Comparison of ENCODE assay signal across 8 mouse cellular contexts in the genomic region with DNA sequence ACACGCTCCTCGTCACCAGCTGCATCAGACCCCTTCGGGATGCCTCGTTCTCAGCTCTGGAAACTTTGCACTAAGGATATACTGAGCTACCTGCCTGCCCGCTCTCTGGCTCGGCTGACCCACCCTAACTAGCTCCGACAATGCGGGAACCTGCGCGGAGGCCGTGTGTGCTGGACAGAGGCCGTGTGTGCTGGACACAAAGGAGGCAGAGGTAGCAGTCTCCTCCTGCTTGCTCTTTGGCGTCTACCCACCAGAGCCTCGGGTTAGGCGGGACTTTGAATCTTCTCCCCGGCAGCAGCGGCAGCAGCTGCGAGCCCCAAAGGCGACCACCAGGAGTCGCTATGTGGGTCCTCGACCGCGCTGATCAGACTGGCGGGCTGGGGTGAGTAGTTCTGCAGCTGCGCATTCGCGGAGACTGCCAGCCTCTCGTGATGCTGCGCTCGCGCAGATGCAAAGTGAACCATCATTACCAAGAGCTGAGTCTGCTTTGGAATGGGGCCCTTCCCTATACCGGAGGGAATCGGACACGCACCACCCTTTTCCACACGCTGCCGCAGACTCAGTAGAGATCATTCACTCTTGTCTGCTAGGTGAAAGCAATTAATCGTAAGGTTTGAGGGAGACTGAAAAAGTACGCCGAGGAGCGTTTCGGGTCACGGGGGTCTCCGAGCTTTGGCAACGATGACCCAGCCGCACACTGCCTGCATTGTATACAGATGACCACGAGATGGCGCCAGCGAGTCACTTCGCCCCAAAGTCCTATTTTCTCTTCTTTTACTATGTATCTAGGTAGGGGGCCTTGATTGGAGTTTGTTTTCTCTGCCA. TPM values are rescaled to one million over a fixed set of nuclear protein-coding genes. Genes with fewer than 3 reads are reported as not detected.
DNase-seq lines count a peak whose midpoint lies in the region; ATAC-seq and TF ChIP-seq lines count a peak whose summit lies in the region.

No protein-coding gene starts in this region.

- H3ac ChIP-seq in C2C12 (ENCODE audit: control insufficient read depth, insufficient read length, low read depth): peak overlapping the region; percentile 55

- peak; percentile 96 for ATAC-seq in kidney, embryonic 14.5 days (ENCODE audit: low FRiP score, low TSS enrichment)
- ATAC-seq in limb, embryonic 15.5 days (ENCODE audit: insufficient number of reproducible peaks, low FRiP score, low TSS enrichment, low read depth): peak; percentile 94
- ATAC-seq in midbrain, postnatal 0 days (ENCODE audit: low FRiP score): peak; percentile 95

- under 1% methylated on average over 49 of the region's 49 CpGs for WGBS in heart, embryonic 10.5 days
- WGBS in kidney, embryonic 14.5 days: under 1% methylated on average over 49 of the region's 49 CpGs
- WGBS in limb, embryonic 15.5 days: under 1% methylated on average over 49 of the region's 49 CpGs
- WGBS in midbrain, postnatal 0 days: under 1% methylated on average over 49 of the region's 49 CpGs

- H3K79me2 ChIP-seq in C2C12 (ENCODE audit: control insufficient read depth, insufficient read depth): peaks cover 6% of the 10 kb centered on the region

- no peaks in the 10 kb centered on the region for H3K4me1 ChIP-seq in embryonic fibroblast, embryonic 13.5 days (ENCODE audit: control insufficient read depth, insufficient read depth, low read length)
- peaks cover 12% of the 10 kb centered on the region; the same call in 1 of the 2 replicates for H3K4me1 ChIP-seq in heart, embryonic 10.5 days
- 0 out of 2 replicates have a peak, but pooled peaks cover 3% of the 10 kb centered on the region for H3K4me1 ChIP-seq in kidney, embryonic 14.5 days (ENCODE audit: control insufficient read depth, insufficient read depth, low read length)
- H3K4me1 ChIP-seq in limb, embryonic 15.5 days: peaks cover 4% of the 10 kb centered on the region; the same call in 1 of the 2 replicates
- no peaks in the 10 kb centered on the region for H3K4me1 ChIP-seq in midbrain, postnatal 0 days (ENCODE audit: insufficient read depth, low read length)

- H3K79me3 ChIP-seq in C2C12 (ENCODE audit: low read depth): no peaks in the 10 kb centered on the region

- DNase-seq in brain, adult 2 months (ENCODE audit: low read depth, low spot score): peak; percentile 97
- DNase-seq in heart, embryonic 10.5 days (ENCODE audit: low spot score): peak; percentile 96
- peak; percentile 97 for DNase-seq in midbrain, postnatal 0 days (ENCODE audit: low spot score)
- DNase-seq in spleen, postnatal 14 days (ENCODE audit: low spot score in 2 of 2): peak; percentile 90 to 93

- TF ChIP-seq POLR2A in embryonic fibroblast, embryonic 13.5 days (IDR thresholded peaks at IDR 0.05; ENCODE audit: low read depth, low read length): peak; percentile 87

- H3K4me3 ChIP-seq in C2C12 (ENCODE audit: insufficient read depth, poor library complexity, severe bottlenecking): no peak overlapping the region
- peak overlapping the region; percentile 52 for H3K4me3 ChIP-seq in embryonic fibroblast, embryonic 13.5 days (ENCODE audit: insufficient read depth, low read length)
- peak overlapping the region; percentile 69 for H3K4me3 ChIP-seq in heart, embryonic 10.5 days
- H3K4me3 ChIP-seq in kidney, embryonic 14.5 days (ENCODE audit: low read length): peak overlapping the region; percentile 50
- H3K4me3 ChIP-seq in limb, embryonic 15.5 days: peak overlapping the region; percentile 56
- peak overlapping the region; percentile 39 for H3K4me3 ChIP-seq in midbrain, postnatal 0 days (ENCODE audit: low read depth, low read length)

- peak overlapping the region; percentile 78 for H3K4me2 ChIP-seq in kidney, embryonic 14.5 days (replicated peaks; ENCODE audit: low read depth, low read length)
- peak overlapping the region; percentile 85 for H3K4me2 ChIP-seq in limb, embryonic 15.5 days
- peak overlapping the region; percentile 60 for H3K4me2 ChIP-seq in midbrain, postnatal 0 days (ENCODE audit: low read depth, low read length, poor library complexity, severe bottlenecking)

- H3K27ac ChIP-seq in embryonic fibroblast, embryonic 13.5 days (ENCODE audit: insufficient read depth, low read length): peak overlapping the region; percentile 34
- H3K27ac ChIP-seq in heart, embryonic 10.5 days: peak overlapping the region; percentile 90
- H3K27ac ChIP-seq in kidney, embryonic 14.5 days (ENCODE audit: low read depth, low read length): peak overlapping the region; percentile 84
- H3K27ac ChIP-seq in limb, embryonic 15.5 days: peak overlapping the region; percentile 92
- H3K27ac ChIP-seq in midbrain, postnatal 0 days (ENCODE audit: low read depth, low read length): peak overlapping the region; percentile 69

- peak; percentile 85 for TF ChIP-seq CTCF in C2C12 (IDR thresholded peaks at IDR 0.05; ENCODE audit: control insufficient read depth, insufficient read depth, insufficient read length)
- peak; percentile 89 for TF ChIP-seq CTCF in embryonic fibroblast, embryonic 13.5 days (IDR thresholded peaks at IDR 0.05; ENCODE audit: borderline replicate concordance, insufficient read depth, low read length)
- peak; percentile 88 for TF ChIP-seq CTCF in midbrain, postnatal 0 days (IDR thresholded peaks at IDR 0.05)

- no peaks in the 10 kb centered on the region for H3K36me3 ChIP-seq in C2C12 (ENCODE audit: control insufficient read depth, insufficient read depth)
- no peaks in the 10 kb centered on the region for H3K36me3 ChIP-seq in heart, embryonic 10.5 days
- no peaks in the 10 kb centered on the region for H3K36me3 ChIP-seq in kidney, embryonic 14.5 days (ENCODE audit: control insufficient read depth, insufficient read depth, low read length)
- H3K36me3 ChIP-seq in limb, embryonic 15.5 days: no peaks in the 10 kb centered on the region
- no peaks in the 10 kb centered on the region for H3K36me3 ChIP-seq in midbrain, postnatal 0 days (ENCODE audit: insufficient read depth, low read length)

- H3K9me3 ChIP-seq in heart, embryonic 10.5 days: no peaks in the 10 kb centered on the region
- no peaks in the 10 kb centered on the region for H3K9me3 ChIP-seq in kidney, embryonic 14.5 days (ENCODE audit: control insufficient read depth, low read length)
- no peaks in the 10 kb centered on the region for H3K9me3 ChIP-seq in limb, embryonic 15.5 days
- H3K9me3 ChIP-seq in midbrain, postnatal 0 days (ENCODE audit: low read length): no peaks in the 10 kb centered on the region

- H3K9ac ChIP-seq in kidney, embryonic 14.5 days (ENCODE audit: low read depth, low read length): peak overlapping the region; percentile 61
- H3K9ac ChIP-seq in limb, embryonic 15.5 days: peak overlapping the region; percentile 53
- H3K9ac ChIP-seq in midbrain, postnatal 0 days (replicated peaks; ENCODE audit: low read length, poor library complexity, severe bottlenecking): peak overlapping the region; percentile 44; the same call in 1 of the 2 replicates

- H3K27me3 ChIP-seq in C2C12 (ENCODE audit: control insufficient read depth, insufficient read depth, insufficient read length): no peaks in the 10 kb centered on the region
- peaks cover 18% of the 10 kb centered on the region for H3K27me3 ChIP-seq in heart, embryonic 10.5 days (ENCODE audit: insufficient read depth, poor library complexity, severe bottlenecking)
- H3K27me3 ChIP-seq in kidney, embryonic 14.5 days (ENCODE audit: control insufficient read depth, insufficient read depth, low read length): peaks cover 2% of the 10 kb centered on the region
- H3K27me3 ChIP-seq in limb, embryonic 15.5 days: peaks cover 4% of the 10 kb centered on the region; the same call in 1 of the 2 replicates
- H3K27me3 ChIP-seq in midbrain, postnatal 0 days (ENCODE audit: insufficient read depth, low read length): no peaks in the 10 kb centered on the region

RNA-seq across cellular contexts. Expression of a gene that starts 8.5 kb away (rescaled TPM):
- polyA plus RNA-seq in C2C12 (2012; fragmentation: generic; extraction: Trizol): 3.3 TPM
- 11.0 and 16.1 TPM in 2 replicates for polyA plus RNA-seq in embryonic fibroblast, embryonic 13.5 days (2011; ENCODE audit: insufficient read length, low read depth, missing spikeins)
- polyA plus RNA-seq in heart, embryonic 10.5 days (2016; fragmentation: Nextera tagmentation; extraction: Ambion mirVana): 3.8 and 7.7 TPM in 2 replicates
- polyA plus RNA-seq in kidney, embryonic 14.5 days (2014; fragmentation: Nextera tagmentation; extraction: Ambion mirVana): 21.8 and 45.2 TPM in 2 replicates
- 5.2 and 10.7 TPM in 2 replicates for polyA plus RNA-seq in limb, embryonic 15.5 days (2015; fragmentation: Nextera tagmentation; extraction: Ambion mirVana)
- total RNA-seq in midbrain, postnatal 0 days (2014; rRNA removed): 162 and 343 TPM in 2 replicates
- 1.0 and 1.7 TPM in 2 replicates for polyA plus RNA-seq in midbrain, postnatal 0 days (2015; fragmentation: Nextera tagmentation; extraction: Ambion mirVana)

RNA-seq across cellular contexts. Expression of a gene that starts 9.6 kb away (rescaled TPM):
- 11.3 TPM for polyA plus RNA-seq in C2C12 (2012; fragmentation: generic; extraction: Trizol)
- polyA plus RNA-seq in embryonic fibroblast, embryonic 13.5 days (2011; ENCODE audit: insufficient read length, low read depth, missing spikeins): 2.6 and 7.5 TPM in 2 replicates
- 17.8 and 25.8 TPM in 2 replicates for polyA plus RNA-seq in heart, embryonic 10.5 days (2016; fragmentation: Nextera tagmentation; extraction: Ambion mirVana)
- 72.6 and 85.9 TPM in 2 replicates for polyA plus RNA-seq in kidney, embryonic 14.5 days (2014; fragmentation: Nextera tagmentation; extraction: Ambion mirVana)
- polyA plus RNA-seq in limb, embryonic 15.5 days (2015; fragmentation: Nextera tagmentation; extraction: Ambion mirVana): 37.0 and 53.8 TPM in 2 replicates
- total RNA-seq in midbrain, postnatal 0 days (2014; rRNA removed): 684 and 1,135 TPM in 2 replicates
- polyA plus RNA-seq in midbrain, postnatal 0 days (2015; fragmentation: Nextera tagmentation; extraction: Ambion mirVana): 6.2 and 8.3 TPM in 2 replicates

RNA-seq across cellular contexts. Expression of a gene that starts 14.9 kb away (rescaled TPM):
- 0.89 TPM for polyA plus RNA-seq in C2C12 (2012; fragmentation: generic; extraction: Trizol)
- 2.5 and 3.7 TPM in 2 replicates for polyA plus RNA-seq in embryonic fibroblast, embryonic 13.5 days (2011; ENCODE audit: insufficient read length, low read depth, missing spikeins)
- polyA plus RNA-seq in heart, embryonic 10.5 days (2016; fragmentation: Nextera tagmentation; extraction: Ambion mirVana): 2.1 and 2.8 TPM in 2 replicates
- polyA plus RNA-seq in kidney, embryonic 14.5 days (2014; fragmentation: Nextera tagmentation; extraction: Ambion mirVana): 8.9 and 10.8 TPM in 2 replicates
- 3.9 and 11.4 TPM in 2 replicates for polyA plus RNA-seq in limb, embryonic 15.5 days (2015; fragmentation: Nextera tagmentation; extraction: Ambion mirVana)
- 109 and 118 TPM in 2 replicates for total RNA-seq in midbrain, postnatal 0 days (2014; rRNA removed)
- polyA plus RNA-seq in midbrain, postnatal 0 days (2015; fragmentation: Nextera tagmentation; extraction: Ambion mirVana): 5.3 and 6.1 TPM in 2 replicates

RNA-seq across cellular contexts. Expression of a gene that starts 15.8 kb away (rescaled TPM):
- polyA plus RNA-seq in C2C12 (2012; fragmentation: generic; extraction: Trizol): 0.02 TPM
- 0.61 TPM in 1 of 2 replicates, not detected in the other for polyA plus RNA-seq in embryonic fibroblast, embryonic 13.5 days (2011; ENCODE audit: insufficient read length, low read depth, missing spikeins)
- polyA plus RNA-seq in heart, embryonic 10.5 days (2016; fragmentation: Nextera tagmentation; extraction: Ambion mirVana): 0.18 and 0.35 TPM in 2 replicates
- polyA plus RNA-seq in kidney, embryonic 14.5 days (2014; fragmentation: Nextera tagmentation; extraction: Ambion mirVana): 1.8 and 2.2 TPM in 2 replicates
- 2.6 and 3.5 TPM in 2 replicates for polyA plus RNA-seq in limb, embryonic 15.5 days (2015; fragmentation: Nextera tagmentation; extraction: Ambion mirVana)
- 0.60 and 1.3 TPM in 2 replicates for total RNA-seq in midbrain, postnatal 0 days (2014; rRNA removed)
- polyA plus RNA-seq in midbrain, postnatal 0 days (2015; fragmentation: Nextera tagmentation; extraction: Ambion mirVana): 1.5 TPM in 2 replicates

RNA-seq across cellular contexts. Expression of a gene that starts 31.5 kb away (rescaled TPM):
- polyA plus RNA-seq in C2C12 (2012; fragmentation: generic; extraction: Trizol): 0.32 TPM
- not detected in 2 replicates for polyA plus RNA-seq in embryonic fibroblast, embryonic 13.5 days (2011; ENCODE audit: insufficient read length, low read depth, missing spikeins)
- polyA plus RNA-seq in heart, embryonic 10.5 days (2016; fragmentation: Nextera tagmentation; extraction: Ambion mirVana): 0.41 and 0.60 TPM in 2 replicates
- polyA plus RNA-seq in kidney, embryonic 14.5 days (2014; fragmentation: Nextera tagmentation; extraction: Ambion mirVana): 0.91 and 2.4 TPM in 2 replicates
- polyA plus RNA-seq in limb, embryonic 15.5 days (2015; fragmentation: Nextera tagmentation; extraction: Ambion mirVana): 0.13 and 0.60 TPM in 2 replicates
- total RNA-seq in midbrain, postnatal 0 days (2014; rRNA removed): 2.8 TPM in 1 of 2 replicates, not detected in the other
- polyA plus RNA-seq in midbrain, postnatal 0 days (2015; fragmentation: Nextera tagmentation; extraction: Ambion mirVana): 0.11 and 0.32 TPM in 2 replicates

Comparison
In these comparisons a context has a peak if more than half of its experiments do, and no peak if none do; other contexts are left out.
1. H3K27ac ChIP-seq: peak in every context shown above with its lines; median percentile 92 in limb, embryonic 15.5 days; 90 in heart, embryonic 10.5 days; 84 in kidney, embryonic 14.5 days; 69 in midbrain, postnatal 0 days; 34 in embryonic fibroblast, embryonic 13.5 days.